Mouse (Mus musculus) yolk sac, embryonic 10.5 days (tissue): ENCODE data around the gene Slc26a11.

Experiments
- DNase-seq: peaks from one replicate; pipeline ENCODE4 v3.0.0-alpha.2; 2017; ENCODE audit warnings: low spot score

The Slc26a11 gene

DNA sequence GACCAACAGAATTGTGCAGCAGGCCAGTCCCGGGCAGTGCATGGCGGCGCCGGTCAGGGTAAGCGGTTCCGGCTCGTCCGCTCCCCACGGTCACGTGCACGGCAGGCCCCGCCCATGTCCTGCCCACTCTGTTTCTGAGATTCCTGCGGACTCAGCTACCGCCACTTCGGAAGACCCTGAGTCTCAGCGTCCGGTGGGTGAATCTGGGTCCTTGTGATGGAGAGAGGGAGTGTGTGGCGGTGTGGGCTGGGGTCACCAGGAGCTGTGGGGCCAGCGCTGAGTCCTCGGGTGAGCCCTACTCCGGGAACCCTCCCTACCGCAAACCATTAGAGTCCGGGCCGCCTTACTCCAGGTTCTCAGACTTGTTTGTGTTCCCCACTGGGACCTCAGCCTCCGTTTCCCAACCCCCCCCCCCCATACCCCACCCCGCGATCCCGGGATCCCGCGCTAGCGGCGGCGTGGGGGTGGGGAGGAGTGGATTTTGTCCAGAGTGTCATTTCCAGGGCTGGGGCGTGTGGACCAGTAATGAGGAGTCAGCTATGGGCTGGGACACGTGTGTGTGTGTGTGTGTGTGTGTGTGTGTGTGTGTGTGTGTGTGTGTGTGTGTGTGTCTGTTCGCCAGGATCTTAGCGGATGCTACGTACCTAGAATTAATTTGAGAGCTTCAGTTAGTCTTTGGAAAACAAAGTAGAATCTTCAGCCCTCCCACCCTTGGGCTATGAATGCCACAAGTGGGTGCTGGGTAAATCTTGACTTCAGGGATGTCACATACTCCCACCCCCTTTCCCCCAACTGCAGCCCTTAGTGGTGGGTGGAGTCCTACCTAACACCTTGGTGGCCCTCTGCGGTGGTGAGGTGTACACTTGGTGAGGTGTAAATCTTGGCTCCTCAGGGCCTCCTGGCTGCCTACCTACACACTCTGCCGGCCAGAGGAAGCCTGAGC, at the start of gene Slc26a11, which contains the start of gene Sgsh:
Gene Slc26a11 (plus strand): TSS at position 115 of the 943 bp plus-strand sequence.
Gene Sgsh (minus strand): TSS at position 94 of the 943 bp plus-strand sequence.
- peak; percentile 88 for DNase-seq

DNA sequence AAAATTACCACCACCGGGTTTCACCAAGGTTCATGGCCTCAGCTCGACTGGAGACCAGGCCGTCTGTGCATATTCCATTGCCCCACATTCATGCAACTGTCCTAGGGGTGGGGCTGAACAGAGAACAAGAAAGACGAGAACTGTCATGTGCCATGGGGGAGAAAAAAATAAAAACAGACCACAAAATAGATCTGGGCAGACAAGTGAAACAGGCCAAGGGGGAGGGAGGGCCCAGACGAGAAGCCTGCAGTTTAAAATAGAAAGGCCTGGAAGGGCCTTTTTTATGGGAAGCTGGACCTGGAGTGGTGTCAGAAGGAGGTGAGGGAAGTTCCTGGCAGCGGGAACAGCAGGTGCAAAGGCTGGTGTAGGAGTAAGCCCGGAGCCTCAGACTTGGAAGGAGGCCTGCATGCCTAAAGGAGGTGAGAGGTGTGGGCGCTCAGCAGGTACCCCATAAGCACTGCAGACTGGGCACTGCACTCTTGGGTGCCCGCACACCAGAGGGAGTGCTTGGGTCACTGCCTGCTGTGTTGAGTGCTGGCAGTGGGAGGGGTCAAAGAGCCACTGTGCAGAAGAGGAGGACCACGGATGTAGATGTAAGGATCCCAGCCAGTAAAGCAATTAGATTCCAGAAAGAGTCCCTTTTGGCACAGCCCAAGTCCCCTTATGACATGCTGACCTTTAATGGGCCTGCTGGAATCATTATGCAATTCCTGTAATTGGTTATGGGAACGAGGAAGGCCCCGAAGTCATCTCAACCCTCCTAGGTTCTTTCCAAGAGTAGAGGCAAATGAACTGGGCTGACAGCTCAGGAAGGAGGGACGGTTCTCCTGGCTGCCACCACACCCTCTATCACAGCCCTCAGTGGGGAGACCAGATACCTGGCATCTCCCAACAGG, 48.3 kb upstream of the Slc26a11 start:
- no peak for DNase-seq

DNA sequence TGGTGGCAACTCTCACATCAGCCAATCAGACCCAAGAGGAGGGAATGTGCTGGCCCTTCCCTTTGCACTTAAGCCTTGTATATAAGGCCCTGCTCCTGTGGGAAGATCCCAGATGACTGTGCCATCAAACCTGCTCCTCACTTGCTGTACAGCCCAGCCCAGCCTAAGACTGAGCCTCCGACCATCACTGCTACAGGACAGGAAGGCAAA, 47.8 kb upstream of the Slc26a11 start, which contains the start of gene Card14:
Gene Card14 (plus strand): TSS at position 111 of the 210 bp plus-strand sequence.
- no peak for DNase-seq

DNA sequence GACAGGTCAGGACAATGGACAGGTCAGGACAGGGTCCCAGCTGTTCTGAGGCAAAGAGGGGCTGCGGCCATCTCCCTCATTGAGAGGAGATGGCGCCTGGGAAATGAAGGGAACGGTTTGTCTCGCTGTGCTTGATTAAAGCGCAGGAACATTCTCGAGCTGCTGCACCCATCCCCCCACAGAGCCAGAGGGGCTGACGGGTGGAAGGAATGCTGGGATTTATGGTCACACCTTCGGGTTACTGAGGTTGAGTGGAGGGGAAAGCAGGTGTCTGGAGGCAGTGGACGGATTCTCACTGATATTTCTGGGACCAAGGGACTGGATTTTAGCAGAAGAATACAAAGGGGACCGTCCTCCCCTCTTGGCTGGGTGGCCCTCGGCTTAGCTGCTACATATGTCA, 47.4 kb upstream of the Slc26a11 start:
- DNase-seq, result no peak

DNA sequence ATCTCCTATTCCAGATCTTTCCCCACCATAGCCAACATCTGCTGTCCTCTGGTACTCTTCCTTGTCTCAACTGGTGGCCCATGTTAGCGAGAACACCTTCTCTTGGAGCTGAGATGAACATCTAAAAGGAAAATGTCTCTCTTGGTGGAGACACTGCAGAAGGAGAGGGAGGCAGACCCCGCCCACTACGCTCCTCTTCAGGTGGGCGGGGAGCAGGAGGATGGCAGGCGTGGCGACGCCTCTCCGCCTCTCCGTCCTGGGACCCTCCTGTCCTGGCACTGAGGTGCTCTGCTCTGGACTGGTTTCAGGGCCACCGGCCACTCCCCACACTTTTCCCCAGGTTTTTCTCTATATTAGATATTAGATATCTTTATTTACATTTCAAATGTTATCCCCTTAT, 44.7 kb upstream of the Slc26a11 start:
- no peak for DNase-seq

DNA sequence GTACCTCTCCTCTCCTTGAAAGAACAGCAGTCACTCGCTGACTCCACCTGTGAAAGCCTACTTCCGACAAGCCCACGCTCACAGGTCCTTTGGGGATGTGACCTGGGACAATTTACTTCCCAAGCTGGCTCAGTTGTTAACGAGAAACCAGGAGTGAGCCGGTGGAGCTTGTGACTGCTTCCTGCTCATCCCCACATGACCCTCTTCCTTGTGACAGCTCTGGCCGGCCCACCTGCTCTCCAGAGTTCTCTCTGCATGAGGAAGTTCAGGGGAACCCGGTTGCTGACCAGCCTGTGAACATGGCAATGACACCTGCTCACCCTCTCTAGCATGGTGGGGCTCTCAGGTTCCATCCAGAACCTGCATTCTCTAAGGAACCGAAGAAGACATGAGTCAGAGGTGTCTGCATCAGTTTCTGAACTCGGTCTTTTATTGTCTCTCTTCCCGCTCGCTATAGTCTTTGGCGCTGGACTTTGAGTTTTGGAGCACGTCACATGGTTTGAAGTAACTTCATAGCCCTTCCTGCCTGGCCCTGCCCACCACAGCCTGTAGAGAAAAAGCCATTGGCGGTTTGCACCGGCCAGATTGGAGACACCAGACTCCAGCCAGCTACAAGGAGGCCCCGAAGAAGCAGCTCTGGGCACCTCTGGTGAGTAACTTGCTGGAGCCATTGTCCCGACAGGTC, 41.0 kb upstream of the Slc26a11 start:
- peak; percentile 86 for DNase-seq

DNA sequence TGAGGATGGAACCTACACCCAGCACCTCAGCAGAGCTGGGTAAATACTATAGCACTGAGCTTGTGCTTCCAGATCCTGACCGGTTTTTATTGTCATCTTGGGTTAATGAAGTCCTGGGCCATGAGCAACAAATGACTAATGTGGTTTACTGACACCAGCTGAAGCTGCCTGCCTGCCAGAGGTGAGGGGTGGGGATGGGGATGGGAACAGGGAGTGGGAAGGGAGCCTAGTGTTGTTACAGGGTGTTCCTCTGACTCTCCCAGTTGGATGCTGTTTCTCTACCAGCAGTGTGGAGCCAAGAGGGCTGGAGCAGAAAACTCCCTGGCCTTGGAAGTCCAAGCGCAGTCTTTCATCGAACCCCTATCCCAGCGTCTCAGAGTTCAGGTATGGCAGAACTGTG, 38.6 kb upstream of the Slc26a11 start:
- DNase-seq, result no peak

DNA sequence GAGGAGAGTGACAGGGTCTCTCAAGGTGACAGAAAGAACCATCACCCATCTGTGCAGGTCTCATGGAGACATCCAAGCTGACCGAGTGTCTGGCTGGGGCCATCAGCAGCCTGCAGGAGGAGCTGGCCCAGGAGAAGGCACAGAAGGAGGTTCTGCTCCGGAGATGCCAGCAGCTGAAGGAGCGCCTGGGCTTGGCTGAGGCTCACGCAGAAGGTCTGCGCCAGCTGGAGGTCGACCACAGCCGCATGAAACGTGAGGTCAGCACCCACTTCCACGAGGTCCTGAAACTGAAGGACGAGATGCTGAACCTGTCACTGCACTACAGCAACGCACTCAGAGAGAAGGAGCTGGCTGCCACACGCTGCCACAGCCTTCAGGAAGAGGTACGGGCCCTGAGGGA, 32.8 kb upstream of the Slc26a11 start:
- no peak for DNase-seq

DNA sequence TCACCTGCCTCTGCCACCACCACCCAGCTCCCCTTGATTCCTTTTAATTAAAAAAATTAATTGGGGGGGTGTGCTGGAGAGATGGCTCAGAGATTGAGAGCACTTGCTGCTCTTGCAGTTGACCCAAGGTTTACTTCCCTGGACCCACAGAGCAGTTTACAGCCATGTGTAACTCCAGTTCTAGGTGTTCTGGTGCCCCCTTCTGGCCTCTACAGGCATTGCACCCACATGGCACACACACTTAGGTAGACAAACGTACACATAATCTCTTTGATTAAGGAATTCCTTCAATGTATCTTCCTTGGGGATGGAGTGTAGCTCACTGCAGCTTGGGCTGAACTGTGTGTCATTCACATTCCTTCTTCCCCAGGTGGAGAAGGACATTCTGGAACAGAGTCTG, 30.3 kb upstream of the Slc26a11 start:
- DNase-seq, result no peak

DNA sequence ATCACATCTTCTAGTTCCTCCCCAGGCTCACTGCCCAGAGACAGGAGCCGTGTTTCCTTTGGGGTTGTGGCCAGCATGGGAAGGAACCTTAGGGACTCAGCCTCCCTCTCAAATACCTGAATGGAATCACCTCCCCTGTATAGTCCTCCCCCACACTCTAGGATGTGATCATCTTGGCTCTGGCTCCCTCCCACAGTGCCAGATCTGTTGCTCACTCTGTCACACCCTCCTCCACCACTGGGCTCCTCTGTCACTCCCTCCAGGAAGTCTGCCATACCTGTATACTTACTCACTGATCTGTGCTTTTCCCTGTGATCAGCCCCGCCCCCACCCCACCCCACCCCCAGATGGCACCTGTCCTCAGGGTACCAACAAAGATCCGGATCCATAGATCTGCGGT, 24.8 kb upstream of the Slc26a11 start:
- no peak for DNase-seq

DNA sequence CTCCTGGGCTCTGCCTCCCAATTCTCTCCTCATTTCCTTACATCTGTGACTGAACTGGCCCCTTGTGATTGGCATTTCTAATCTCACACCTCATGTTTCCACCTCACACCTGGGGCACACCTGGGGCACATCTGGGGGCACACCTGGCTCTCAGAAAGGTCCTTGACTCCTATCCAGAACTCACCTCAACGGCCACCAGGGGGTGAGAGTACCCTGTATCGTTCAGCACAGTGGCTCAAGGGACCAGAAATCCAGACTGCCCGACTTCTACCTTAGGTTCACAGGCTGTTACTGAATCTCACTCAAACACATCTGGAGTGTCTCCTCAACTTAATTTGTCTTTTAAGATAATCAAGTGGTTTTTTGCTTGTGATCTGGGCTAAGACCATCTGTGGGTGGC, 23.4 kb upstream of the Slc26a11 start:
- DNase-seq, result no peak

DNA sequence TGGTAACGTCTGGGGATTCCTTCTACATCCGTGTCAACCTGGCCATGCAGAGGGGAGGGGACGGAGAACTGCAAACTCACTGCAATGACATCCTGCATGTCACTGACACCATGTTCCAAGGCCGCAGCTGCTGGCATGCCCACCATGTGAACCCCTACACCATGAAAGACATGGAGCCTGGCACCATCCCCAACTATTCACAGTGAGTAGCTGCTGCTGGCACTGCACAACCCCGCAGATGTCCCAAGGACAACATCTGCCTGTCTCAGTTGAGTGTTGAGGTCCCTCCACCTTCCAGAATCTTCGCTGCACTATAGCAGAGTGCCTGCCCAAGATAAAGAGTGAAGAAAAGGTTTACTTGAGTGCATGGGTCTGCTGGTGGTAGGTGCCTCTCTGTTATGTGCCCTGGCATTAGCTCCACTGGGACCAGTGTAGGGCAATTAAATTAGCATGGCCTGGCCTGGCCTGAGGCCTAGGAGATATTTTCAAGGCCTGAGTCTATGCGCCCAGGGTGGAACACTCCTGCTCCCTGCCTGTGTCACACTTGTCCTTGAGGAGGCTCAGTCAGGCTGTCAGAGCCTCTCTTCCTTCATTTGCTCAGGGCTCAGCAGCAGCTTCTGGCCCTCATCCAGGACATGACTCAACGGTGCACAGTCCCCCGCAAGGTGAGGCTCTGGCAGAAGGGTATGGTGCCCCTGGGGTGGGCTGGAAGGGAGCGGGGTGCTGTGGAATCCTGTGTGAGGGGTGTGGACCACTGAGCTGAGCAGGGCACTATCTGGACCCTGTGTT, 16.9 kb upstream of the Slc26a11 start:
- no peak for DNase-seq

DNA sequence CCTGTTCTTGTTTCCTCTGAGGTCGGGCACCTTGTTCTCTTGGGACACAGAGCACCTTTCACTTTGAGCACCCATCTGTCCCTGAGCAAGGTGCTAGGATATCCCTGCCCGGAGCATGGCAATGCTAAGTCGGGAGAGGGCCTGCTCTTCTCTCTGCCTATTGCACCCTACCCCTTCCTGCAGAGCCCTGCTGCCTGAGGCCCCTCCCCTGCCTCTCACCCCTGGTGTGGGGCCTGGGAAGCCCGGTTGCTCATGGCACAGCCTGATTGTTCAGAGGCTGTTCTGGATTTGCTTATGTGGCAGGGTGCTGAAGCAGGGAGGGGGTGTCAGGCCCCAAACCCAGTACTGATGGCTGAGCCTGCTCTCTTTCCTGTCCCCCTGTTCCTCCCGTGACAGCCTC, 16.2 kb upstream of the Slc26a11 start:
- no peak for DNase-seq

DNA sequence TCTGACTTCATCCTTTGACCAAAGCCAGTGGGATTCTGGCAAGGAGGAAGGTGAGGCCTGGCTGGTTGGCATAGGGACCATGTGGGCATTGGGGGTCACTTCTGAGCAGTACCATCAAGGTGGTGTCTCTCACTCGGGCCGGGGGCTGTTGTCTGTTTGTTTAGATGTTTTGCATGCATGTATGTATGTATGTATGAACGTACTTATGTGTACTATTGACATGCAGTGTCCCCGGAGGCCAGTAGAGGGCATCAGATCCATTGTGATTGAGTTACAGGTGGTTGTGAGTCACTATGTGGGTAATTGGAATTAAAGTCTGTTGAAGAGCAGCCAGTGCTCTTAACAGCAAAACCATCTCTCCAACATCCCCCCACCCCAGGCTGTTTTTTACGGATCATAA, 15.7 kb upstream of the Slc26a11 start:
- peak; percentile 59 for DNase-seq

DNA sequence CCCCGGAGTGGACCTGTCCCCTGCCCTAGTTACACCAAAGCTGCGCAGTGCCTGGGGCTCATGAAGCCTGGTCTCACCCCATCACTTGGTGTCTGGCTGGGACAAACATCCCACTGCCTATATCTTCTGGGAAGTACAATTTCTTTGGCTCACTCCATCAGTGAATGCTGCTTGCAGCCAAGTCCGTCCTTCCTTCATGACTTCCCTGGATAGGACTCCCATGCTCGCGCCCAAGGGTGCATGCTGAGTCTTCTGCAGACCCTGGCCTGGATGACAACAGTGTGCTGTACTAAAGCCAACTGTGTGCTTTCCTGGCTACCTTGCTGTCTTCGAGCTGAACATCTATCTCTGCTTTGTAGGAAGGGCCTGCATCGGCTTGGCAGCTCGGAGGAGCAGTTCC, 11.2 kb upstream of the Slc26a11 start:
- no peak for DNase-seq

DNA sequence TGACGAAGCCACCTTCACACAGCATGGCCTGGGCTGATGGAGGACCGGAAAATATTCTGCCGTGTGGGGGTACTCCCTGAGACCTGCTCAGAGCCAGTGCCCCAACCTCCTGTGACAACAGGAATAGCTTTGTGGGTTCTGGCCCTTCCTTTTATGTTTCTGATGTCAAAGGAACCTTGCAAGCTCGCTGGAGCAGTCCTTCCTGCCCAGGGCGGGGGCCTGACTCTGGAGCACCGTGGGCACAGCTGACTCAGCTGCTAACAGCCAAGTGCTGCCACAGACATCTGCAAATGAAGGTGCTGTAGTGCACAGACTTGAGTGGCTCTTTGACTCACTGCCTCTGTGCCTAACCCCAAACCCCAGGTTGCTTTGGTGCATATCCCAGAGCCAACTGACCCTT, 10.5 kb upstream of the Slc26a11 start:
- DNase-seq, result no peak

DNA sequence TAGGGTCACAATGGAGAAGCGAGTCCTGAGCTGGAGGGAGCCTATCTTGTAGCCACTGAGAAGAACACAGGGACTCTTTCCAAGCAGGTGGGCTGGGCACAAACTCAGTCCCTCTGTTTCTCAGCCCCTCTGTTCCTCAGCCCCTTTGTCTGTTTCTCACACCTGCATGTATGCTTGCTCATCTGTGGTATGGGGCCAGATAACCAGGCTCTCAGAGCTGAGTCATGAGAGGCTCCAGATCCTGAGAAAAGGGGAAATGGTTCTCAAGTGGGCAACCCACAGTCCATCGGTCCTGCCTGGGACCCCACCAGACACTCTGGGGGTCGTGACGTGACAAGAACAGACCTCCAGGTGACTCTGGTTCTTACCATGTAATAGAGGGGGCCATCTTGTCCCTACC, 8.2 kb upstream of the Slc26a11 start:
- DNase-seq, result no peak

DNA sequence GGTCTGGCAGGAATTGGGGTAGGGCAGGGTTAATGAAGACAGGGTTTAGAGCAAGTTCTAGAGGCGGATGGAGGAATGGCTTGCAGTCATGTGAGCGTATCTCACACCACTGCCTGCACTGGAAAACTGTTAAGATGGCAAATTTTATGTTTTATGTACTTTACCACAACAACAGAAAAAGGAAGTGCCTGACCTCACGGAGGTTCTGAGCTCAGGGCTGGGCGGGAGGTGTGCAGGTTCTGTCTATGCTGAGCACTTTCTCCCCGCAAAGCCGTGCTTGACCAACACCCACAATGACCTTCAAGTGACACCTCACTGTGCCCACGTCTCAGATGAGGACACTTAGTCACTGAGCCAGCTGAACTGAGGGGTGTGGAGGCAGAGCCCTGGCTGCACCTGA, 3.2 kb upstream of the Slc26a11 start:
- no peak for DNase-seq

DNA sequence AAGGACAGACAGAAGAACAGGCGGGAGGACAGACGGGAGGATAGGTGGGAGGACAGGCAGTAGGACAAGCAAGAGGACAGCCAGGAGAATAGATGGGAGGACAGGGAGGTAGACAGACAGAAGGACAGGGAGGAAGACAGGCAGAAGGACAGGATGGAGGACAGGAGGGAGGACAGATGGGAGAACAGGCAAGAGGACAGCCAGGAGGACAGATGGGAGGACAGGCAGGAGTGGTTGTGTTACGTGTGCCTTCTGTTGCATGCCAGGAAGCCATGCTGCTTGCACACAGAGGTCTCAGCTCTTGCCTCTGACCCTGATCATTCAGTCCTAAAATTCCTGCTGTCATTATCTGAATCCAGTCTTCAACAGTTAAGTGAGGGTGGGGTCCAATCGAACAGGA, 1.4 kb upstream of the Slc26a11 start:
- DNase-seq, result no peak

DNA sequence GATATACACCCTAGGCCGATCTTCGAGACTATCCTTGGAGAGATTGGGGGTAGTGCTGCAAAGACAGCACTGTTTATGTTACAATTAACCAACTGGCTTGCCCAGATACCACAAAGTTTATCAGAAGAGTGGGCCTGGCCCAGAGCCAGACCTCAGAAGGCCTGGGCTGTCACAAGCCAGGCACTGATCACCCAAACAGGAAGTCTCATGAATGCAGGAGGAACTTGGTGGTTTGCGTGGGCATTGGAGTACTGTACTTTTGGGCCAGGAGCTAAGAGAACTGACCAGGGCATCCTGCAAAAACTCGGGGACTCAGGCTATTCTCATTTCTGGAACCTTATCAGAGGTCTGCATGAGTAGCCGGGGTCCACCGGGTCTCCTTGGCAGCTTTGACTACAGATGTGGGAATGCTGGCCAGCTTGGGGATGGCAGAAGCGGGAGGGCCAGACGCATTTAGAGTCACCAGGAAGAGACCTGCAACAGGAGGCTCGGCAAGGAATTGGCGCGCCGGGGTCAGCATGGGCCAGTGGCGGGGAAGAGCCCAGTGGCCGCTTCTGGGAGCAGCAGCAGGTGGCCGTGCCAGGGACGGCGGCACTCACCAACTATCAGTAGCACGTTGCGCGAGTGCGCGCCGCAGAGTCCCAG, 437 bp upstream of the Slc26a11 start:
- DNase-seq, result peak; percentile 34

DNA sequence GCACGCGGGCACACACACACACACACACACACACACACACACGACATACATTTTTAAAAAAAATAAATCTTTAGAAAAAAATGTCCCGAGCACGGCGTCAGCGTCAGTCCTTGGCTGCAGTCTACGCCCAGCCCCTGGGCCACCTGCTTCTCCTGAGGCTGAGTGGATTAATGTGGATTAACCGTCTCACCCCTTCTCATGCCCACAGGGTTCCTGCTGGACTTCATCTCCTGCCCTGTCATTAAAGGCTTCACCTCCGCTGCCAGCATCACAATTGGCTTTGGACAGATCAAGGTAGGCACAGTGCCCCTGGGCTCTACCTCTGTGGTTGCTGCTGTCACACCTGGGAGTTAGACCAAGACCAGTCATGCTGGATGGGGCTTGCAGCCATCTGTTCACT, 3.7 kb downstream of the Slc26a11 start:
- DNase-seq, result no peak
